Mouse (Mus musculus) liver, adult 2 months (tissue): ENCODE data around the gene Stat1. TPM values are rescaled to one million over a fixed set of nuclear protein-coding genes. Genes with fewer than 3 reads are reported as not detected.

Experiments
- DNase-seq: peaks from one replicate; pipeline ENCODE4 v3.0.0-alpha.2; 2011; ENCODE audit warnings: low read depth, low spot score; ENCODE audit errors: extremely low read depth
- H3K27ac ChIP-seq: fragments of 200-500 bp; replicated peaks from 2 replicates; pipeline ENCODE4 v1.5.1; 2012; ENCODE audit warnings: low read depth, mild to moderate bottlenecking, control low read depth, inconsistent platforms, low read length; ENCODE audit not compliant: insufficient read depth
- H3K27me3 ChIP-seq: fragments of 200-500 bp; 2 replicates; pipeline ENCODE4 v1.6.1; 2012; ENCODE audit warnings: mild to moderate bottlenecking, moderate library complexity, low read length, inconsistent platforms; ENCODE audit not compliant: control insufficient read depth, insufficient read depth
- H3K36me3 ChIP-seq: fragments of 200-500 bp; 2 replicates; pipeline ENCODE4 v1.6.1; 2012; ENCODE audit warnings: low read length, inconsistent platforms; ENCODE audit not compliant: control insufficient read depth, insufficient read depth
- H3K4me1 ChIP-seq: fragments of 200-500 bp; 2 replicates; pipeline ENCODE4 v1.6.1; 2011; ENCODE audit warnings: low read length; ENCODE audit not compliant: control insufficient read depth, insufficient read depth
- H3K4me3 ChIP-seq: fragments of 200-500 bp; 2 replicates; pipeline ENCODE4 v1.5.1; 2011; ENCODE audit warnings: low read depth, mild to moderate bottlenecking, control low read depth, low read length, moderate library complexity; ENCODE audit not compliant: insufficient read depth
- H3K79me2 ChIP-seq: fragments of 200-500 bp; 2 replicates; pipeline ENCODE4 v1.6.1; 2012; ENCODE audit warnings: inconsistent platforms, mild to moderate bottlenecking, low read length, moderate library complexity; ENCODE audit not compliant: control insufficient read depth, insufficient read depth
- H3K9ac ChIP-seq: fragments of 200-500 bp; 2 replicates; pipeline ENCODE4 v1.6.1; 2012; ENCODE audit warnings: low read depth, mild to moderate bottlenecking, control low read depth, inconsistent platforms, low read length
- CTCF ChIP-seq: fragments of 200-500 bp; IDR thresholded peaks from 2 replicates; pipeline ENCODE4 v1.5.1; 2011; ENCODE audit warnings: low read depth, low read length, control low read depth
- POLR2A ChIP-seq: fragments of 200-500 bp; IDR thresholded peaks from 2 replicates; pipeline ENCODE4 v1.6.1; 2011; ENCODE audit warnings: low read length, control low read depth; ENCODE audit not compliant: insufficient read depth; ENCODE audit errors: extremely low read depth
- whole genome bisulfite sequencing: fragments of 180-500 bp; shearing (Covaris S2); methylation state at CpG from one replicate; pipeline ENCODE4 v1.1.7; 2018; 5-methylcytosine and 5-hydroxymethylcytosine counted together
- polyA plus RNA-seq: library from polyadenylated mRNA; depleted of rRNA; stranded (reverse); fragments of >200 nt; gene quantifications from 2 replicates; pipeline ENCODE4 v1.2.3, GENCODE M21; 2012
- total RNA-seq: library from RNA; depleted of rRNA; stranded (reverse); fragments of >200 nt; gene quantifications from 2 replicates; pipeline ENCODE4 v1.2.3, GENCODE M21; 2014

The Stat1 gene
- total and polyA plus RNA-seq, 2 experiments, result 54.3 to 87.4 TPM

GRCm38 (mm10) chr1:52150676-52151075, 31.4 kb downstream of the Stat1 start:
- WGBS, result 65% methylated on average over 11 of the region's 11 CpGs
- H3K36me3 ChIP-seq, result peaks cover 76% of the 10 kb centered on the region

DNA sequence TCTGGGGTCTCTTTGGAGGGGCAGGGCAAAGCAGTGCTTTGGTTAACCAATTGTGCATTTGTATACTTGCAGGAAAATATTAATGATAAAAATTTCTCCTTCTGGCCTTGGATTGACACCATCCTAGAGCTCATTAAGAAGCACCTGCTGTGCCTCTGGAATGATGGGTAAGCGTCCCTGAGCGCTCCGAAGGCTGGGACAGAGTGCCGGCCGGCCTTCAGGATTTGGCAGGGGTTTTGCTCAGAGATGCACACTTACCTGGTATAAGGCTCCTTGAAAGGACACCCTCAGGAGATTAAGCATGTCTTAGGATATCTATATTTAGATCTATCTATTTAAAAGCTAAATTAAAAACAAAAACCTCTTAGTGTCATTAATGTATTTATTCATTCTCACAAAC, 31.9 kb downstream of the Stat1 start:
- Histone ChIP-seq H3K9ac (no peak overlapping the region), H3K27me3 (no peaks in the 10 kb centered on the region), H3K36me3 (peaks cover 80% of the 10 kb centered on the region), H3K4me1 (0 out of 2 replicates have a peak, but pooled peaks cover 3% of the 10 kb centered on the region), H3K4me3 (no peak overlapping the region), H3K27ac (no peak overlapping the region), H3K79me2 (no peaks in the 10 kb centered on the region)
- TF ChIP-seq POLR2A (no peak), CTCF (no peak)
- no peak for DNase-seq
- WGBS, result 98% methylated on average over 5 of the region's 5 CpGs

More at GRCm38 (mm10) chr1:52150676-52151075, 31.4 kb downstream of the Stat1 start:
- no peak overlapping the region for H3K4me3 ChIP-seq
- TF ChIP-seq POLR2A, result no peak
- TF ChIP-seq CTCF, result no peak
- no peaks in the 10 kb centered on the region for H3K27me3 ChIP-seq
- no peak overlapping the region for H3K9ac ChIP-seq
- no peak overlapping the region for H3K27ac ChIP-seq
- DNase-seq, result no peak
- H3K4me1 ChIP-seq, result 0 out of 2 replicates have a peak, but pooled peaks cover 3% of the 10 kb centered on the region
- H3K79me2 ChIP-seq, result no peaks in the 10 kb centered on the region

DNA sequence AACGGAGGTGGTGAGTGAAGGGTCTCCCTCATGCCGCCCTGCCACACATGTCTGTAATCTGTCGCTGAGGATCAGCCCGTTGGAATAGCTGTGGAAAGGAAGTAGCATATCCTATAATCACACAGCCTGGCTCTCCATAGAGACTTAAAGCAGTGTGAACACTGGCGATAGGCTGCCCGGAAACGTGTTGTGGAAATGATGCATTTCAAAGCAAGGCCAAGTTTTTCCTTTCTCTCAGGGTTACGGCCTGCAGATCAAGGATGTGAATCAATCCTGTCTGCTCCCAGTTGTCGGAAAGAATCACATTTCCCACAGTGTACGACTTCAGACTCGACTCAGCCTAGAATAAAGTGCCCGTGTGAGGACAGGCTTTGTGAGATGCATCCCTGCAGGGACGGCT, 33.1 kb downstream of the Stat1 start:
- Histone ChIP-seq H3K4me3 (no peak overlapping the region), H3K79me2 (no peaks in the 10 kb centered on the region), H3K27ac (no peak overlapping the region), H3K9ac (no peak overlapping the region), H3K27me3 (no peaks in the 10 kb centered on the region), H3K36me3 (peaks cover 85% of the 10 kb centered on the region), H3K4me1 (0 out of 2 replicates have a peak, but pooled peaks cover 3% of the 10 kb centered on the region)
- no peak for DNase-seq
- no peak for TF ChIP-seq POLR2A
- TF ChIP-seq CTCF, result no peak
- 88% methylated on average over 13 of the region's 13 CpGs for WGBS

- H3K27me3 ChIP-seq, result no peaks in the 10 kb centered on the region
- no peaks in the 10 kb centered on the region for H3K79me2 ChIP-seq
- DNase-seq, result no peak
- WGBS, result 91% methylated on average over 3 of the region's 3 CpGs
- H3K9ac ChIP-seq, result no peak overlapping the region
- H3K4me3 ChIP-seq, result no peak overlapping the region
- no peak overlapping the region for H3K27ac ChIP-seq
- peaks cover 81% of the 10 kb centered on the region for H3K36me3 ChIP-seq
- no peak for TF ChIP-seq POLR2A
- TF ChIP-seq CTCF, result no peak
- 0 out of 2 replicates have a peak, but pooled peaks cover 5% of the 10 kb centered on the region for H3K4me1 ChIP-seq
Observed at GRCm38 (mm10) chr1:52152936-52153335, 33.7 kb downstream of the Stat1 start.

DNA sequence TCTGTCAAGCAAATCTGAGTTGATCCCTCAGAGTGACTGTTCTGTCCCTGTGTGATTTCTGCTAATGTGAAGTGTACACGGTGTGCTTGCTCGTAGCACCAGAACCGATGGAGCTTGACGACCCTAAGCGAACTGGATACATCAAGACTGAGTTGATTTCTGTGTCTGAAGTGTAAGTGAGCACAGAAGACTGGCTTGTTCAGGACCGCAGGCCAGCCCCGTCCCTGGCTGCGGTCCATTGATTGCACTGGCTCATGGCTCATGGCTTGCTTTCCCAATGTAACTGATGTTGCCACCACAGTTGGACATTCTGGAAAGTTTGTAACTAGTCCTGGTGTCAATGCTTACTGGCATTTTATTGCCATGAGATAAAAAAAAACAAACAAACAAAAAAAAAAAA, 35.6 kb downstream of the Stat1 start:
- Histone ChIP-seq H3K9ac (no peak overlapping the region), H3K27me3 (no peaks in the 10 kb centered on the region), H3K27ac (no peak overlapping the region), H3K4me3 (no peak overlapping the region), H3K4me1 (0 out of 2 replicates have a peak, but pooled peaks cover 4% of the 10 kb centered on the region), H3K36me3 (peaks cover 77% of the 10 kb centered on the region), H3K79me2 (no peaks in the 10 kb centered on the region)
- WGBS, result 73% methylated on average over 8 of the region's 8 CpGs
- TF ChIP-seq POLR2A, result no peak
- no peak for TF ChIP-seq CTCF
- DNase-seq, result peak; percentile 51

DNA sequence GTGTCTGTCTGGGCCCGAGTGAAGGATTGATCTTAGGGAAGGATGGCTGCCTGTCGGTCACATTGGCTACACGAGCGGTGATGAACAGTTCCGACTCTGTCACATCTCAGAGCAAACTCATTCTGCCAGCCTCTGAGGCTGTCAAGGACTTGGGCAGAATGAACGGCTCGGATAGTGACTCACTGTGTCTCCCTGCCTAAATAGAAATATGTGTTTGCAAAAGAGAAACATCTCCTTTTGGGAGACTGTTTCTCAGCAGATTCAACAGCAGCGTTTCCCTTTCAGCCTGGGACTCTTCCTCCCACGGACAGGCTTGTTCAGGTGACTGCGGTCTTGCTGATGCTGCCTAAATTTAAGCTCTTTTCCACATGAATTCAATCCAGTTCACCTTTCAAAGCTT, 37.1 kb downstream of the Stat1 start:
- 94% methylated on average over 10 of the region's 10 CpGs for WGBS
- no peaks in the 10 kb centered on the region for H3K27me3 ChIP-seq
- H3K27ac ChIP-seq, result no peak overlapping the region
- no peak overlapping the region for H3K9ac ChIP-seq
- TF ChIP-seq CTCF (no peak), POLR2A (no peak)
- no peak overlapping the region for H3K4me3 ChIP-seq
- 0 out of 2 replicates have a peak, but pooled peaks cover 2% of the 10 kb centered on the region for H3K4me1 ChIP-seq
- H3K36me3 ChIP-seq, result peaks cover 75% of the 10 kb centered on the region
- DNase-seq, result no peak
- H3K79me2 ChIP-seq, result no peaks in the 10 kb centered on the region
